Mouse (Mus musculus) intestine, postnatal 0 days (tissue): Measurements from ENCODE around the gene Clec4b2. TPM values are rescaled to one million over a fixed set of nuclear protein-coding genes. Genes with fewer than 3 reads are reported as not detected.
"Not testable (repeated sequence)": the region's sequence is repeated elsewhere in the genome, so short reads cannot be mapped to it uniquely, and the experiment has no call there.

Experiments used
- ATAC-seq: fragments of 200-750 bp; cut with Nextera tagmentation; 2 replicates; pipeline ENCODE4 v1.8.0; 2017; ENCODE audit warnings: mild to moderate bottlenecking, moderate TSS enrichment, moderate library complexity
- H3K27ac ChIP-seq: fragments of 300-500 bp; sonication (generic); 2 replicates; pipeline ENCODE4 v1.5.1; 2014; ENCODE audit warnings: mild to moderate bottlenecking, low read depth, low read length, moderate library complexity
- H3K27me3 ChIP-seq: fragments of 300-500 bp; sonication (generic); replicated peaks from 2 replicates; pipeline ENCODE4 v1.6.1; 2014; ENCODE audit warnings: low read length, mixed read lengths; ENCODE audit not compliant: control insufficient read depth, insufficient read depth
- H3K36me3 ChIP-seq: fragments of 300-500 bp; sonication (generic); 2 replicates; pipeline ENCODE4 v1.6.1; 2014; ENCODE audit warnings: mild to moderate bottlenecking, moderate library complexity; ENCODE audit not compliant: control insufficient read depth, insufficient read depth
- H3K4me1 ChIP-seq: fragments of 300-500 bp; sonication (generic); replicated peaks from 2 replicates; pipeline ENCODE4 v1.6.1; 2014; ENCODE audit warnings: antibody characterized with exemption, low read length, mixed read lengths; ENCODE audit not compliant: control insufficient read depth, insufficient read depth
- H3K4me2 ChIP-seq: fragments of 300-500 bp; sonication (generic); replicated peaks from 2 replicates; pipeline ENCODE4 v1.6.1; 2014; ENCODE audit warnings: low read depth, mild to moderate bottlenecking, moderate library complexity
- H3K4me3 ChIP-seq: fragments of 300-500 bp; sonication (generic); 2 replicates; pipeline ENCODE4 v1.5.1; 2014; ENCODE audit warnings: low read depth, low read length
- H3K9ac ChIP-seq: fragments of 300-500 bp; sonication (generic); 2 replicates; pipeline ENCODE4 v1.6.1; 2014; ENCODE audit warnings: mild to moderate bottlenecking, low read depth, low read length
- H3K9me3 ChIP-seq: fragments of 300-500 bp; sonication (generic); 2 replicates; pipeline ENCODE4 v1.6.1; 2016; ENCODE audit warnings: mixed run types; ENCODE audit not compliant: control insufficient read depth
- CTCF ChIP-seq: sonication (generic); IDR thresholded peaks from 2 replicates; pipeline ENCODE4 v1.5.1; 2016; ENCODE audit warnings: low read depth, mild to moderate bottlenecking, control low read depth, antibody characterized with exemption, moderate library complexity
- WGBS: fragments of 180-500 bp; shearing (Covaris S2); extraction: QIAGEN DNeasy Blood & Tissue Kit; methylation state at CpG from one replicate; pipeline ENCODE4 v1.1.7; 2014; 5-methylcytosine and 5-hydroxymethylcytosine counted together
- polyA plus RNA-seq: library from polyadenylated mRNA; unstranded; fragments of >200 nt; fragmentation: Nextera tagmentation; extraction: Ambion mirVana; gene quantifications from 2 replicates; pipeline ENCODE4 v1.2.1, GENCODE M21; 2015

Clec4b2 gene
- polyA plus RNA-seq, 1 experiment from 2014 or later = not detected

- 89% methylated on average over 1 of the region's 1 CpGs for WGBS
- H3K4me1 ChIP-seq = no peaks in the 10 kb centered on the region
- no peaks in the 10 kb centered on the region for H3K27me3 ChIP-seq
These were observed 2.9 kb downstream of the Clec4b2 start for GRCm38 (mm10) chr6:123175549-123175948.

GRCm38 (mm10) chr6:123184862-123185261 lies 12.2 kb downstream of the Clec4b2 start:
- TF ChIP-seq CTCF = peak; percentile 35
- not testable (repeated sequence) for ATAC-seq

More at GRCm38 (mm10) chr6:123175549-123175948, 2.9 kb downstream of the Clec4b2 start:
- Histone ChIP-seq H3K4me3 (no peak overlapping the region), H3K4me2 (no peak overlapping the region), H3K9ac (no peak overlapping the region), H3K27ac (no peak overlapping the region), H3K9me3 (no peaks in the 10 kb centered on the region), H3K36me3 (no peaks in the 10 kb centered on the region)
- TF ChIP-seq CTCF = no peak
- ATAC-seq = no peak

DNA sequence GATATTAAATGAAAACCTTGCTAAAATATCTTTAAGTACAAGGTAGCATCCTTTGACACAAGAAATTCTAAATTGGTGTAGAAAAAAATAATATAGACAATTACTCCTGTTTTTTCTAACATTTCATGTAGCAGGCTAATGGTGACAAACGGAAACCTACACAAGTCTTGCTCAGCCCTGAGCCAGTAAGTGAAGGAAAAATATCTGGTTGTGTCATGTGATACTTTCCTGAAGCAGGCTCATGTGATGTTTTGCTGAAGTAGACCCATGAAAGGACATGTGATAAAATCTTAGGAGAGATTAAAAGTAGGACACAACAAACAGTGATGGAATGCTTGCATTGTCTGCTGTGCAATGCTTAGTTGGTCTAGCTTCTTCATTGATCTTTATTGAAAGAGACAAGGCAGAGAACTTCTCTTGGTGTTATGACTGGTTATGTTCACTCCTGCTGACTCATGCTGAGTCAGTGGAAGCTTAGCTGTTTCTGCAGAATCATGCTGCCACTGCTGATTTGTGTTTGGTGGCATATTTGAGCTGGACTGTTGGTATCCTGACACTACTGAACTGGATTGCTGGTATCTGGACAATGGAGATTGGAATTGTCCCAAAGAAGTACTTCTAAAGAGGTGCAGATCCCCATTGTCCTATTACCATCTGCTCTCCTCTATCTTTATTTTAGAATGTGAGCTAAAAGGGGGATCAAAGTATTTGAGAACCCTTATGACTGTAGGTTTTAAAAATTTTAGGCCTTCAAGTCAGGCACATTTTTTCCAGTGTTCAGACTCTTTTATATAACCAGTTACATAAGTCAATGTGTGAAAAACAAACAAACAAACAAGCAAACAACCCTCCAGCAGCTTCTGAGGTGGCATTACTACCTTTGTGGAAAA lies 34.7 kb downstream of the Clec4b2 start:
- 86% methylated on average over 1 of the region's 1 CpGs for WGBS
- no peak for ATAC-seq
- no peaks in the 10 kb centered on the region for H3K36me3 ChIP-seq

More at GRCm38 (mm10) chr6:123184862-123185261, 12.2 kb downstream of the Clec4b2 start:
- not testable (repeated sequence) for H3K4me1 ChIP-seq, H3K4me2 ChIP-seq, H3K4me3 ChIP-seq, H3K9me3 ChIP-seq, H3K9ac ChIP-seq, H3K36me3 ChIP-seq, H3K27me3 ChIP-seq, H3K27ac ChIP-seq
- WGBS = 57% methylated on average over 2 of the region's 2 CpGs

GRCm38 (mm10) chr6:123208077-123208439 lies 35.4 kb downstream of the Clec4b2 start:
- H3K4me2 ChIP-seq, ATAC-seq, H3K9me3 ChIP-seq, H3K4me1 ChIP-seq, H3K36me3 ChIP-seq, H3K27me3 ChIP-seq, H3K4me3 ChIP-seq, H3K27ac ChIP-seq, H3K9ac ChIP-seq: not testable (repeated sequence)

More for the DNA sequence above, 34.7 kb downstream of the Clec4b2 start:
- H3K4me3 ChIP-seq = no peak overlapping the region
- H3K27me3 ChIP-seq = no peaks in the 10 kb centered on the region
- H3K4me1 ChIP-seq = no peaks in the 10 kb centered on the region
- H3K9me3 ChIP-seq = 0 out of 2 replicates have a peak, but pooled peaks cover 4% of the 10 kb centered on the region
- H3K9ac ChIP-seq = no peak overlapping the region
- H3K4me2 ChIP-seq = no peak overlapping the region
- TF ChIP-seq CTCF = no peak
- H3K27ac ChIP-seq = no peak overlapping the region

DNA sequence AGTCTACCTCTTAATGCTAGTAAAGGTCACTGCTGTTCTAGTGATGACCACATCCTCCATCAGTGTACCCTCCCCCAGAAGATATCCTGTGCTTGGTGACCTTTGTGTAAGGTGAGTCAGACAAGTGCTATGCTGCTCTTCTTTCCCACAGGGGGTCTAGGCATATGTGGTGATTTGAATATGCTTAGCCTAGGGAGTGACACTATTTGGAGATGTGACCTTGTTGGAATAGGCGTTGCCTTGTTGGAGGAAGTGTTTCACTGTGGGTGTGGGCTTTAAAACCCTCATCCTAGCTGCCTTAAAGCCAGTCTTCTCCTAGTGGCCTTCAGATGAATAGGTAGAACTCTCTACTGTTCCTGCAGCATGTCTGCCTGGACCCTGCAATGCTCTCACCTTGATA lies 39.0 kb downstream of the Clec4b2 start:
- no peak overlapping the region for H3K4me3 ChIP-seq
- no peak overlapping the region for H3K4me2 ChIP-seq
- TF ChIP-seq CTCF = no peak
- no peak overlapping the region for H3K27ac ChIP-seq
- H3K4me1 ChIP-seq = no peaks in the 10 kb centered on the region
- H3K9ac ChIP-seq = no peak overlapping the region
- no peaks in the 10 kb centered on the region for H3K27me3 ChIP-seq
- WGBS = 60% methylated on average over 1 of the region's 1 CpGs
- ATAC-seq = no peak
- H3K36me3 ChIP-seq = no peaks in the 10 kb centered on the region
- H3K9me3 ChIP-seq = 0 out of 2 replicates have a peak, but pooled peaks cover 4% of the 10 kb centered on the region

GRCm38 (mm10) chr6:123227519-123228166 lies 55.0 kb downstream of the Clec4b2 start:
- WGBS = 52% methylated on average over 2 of the region's 2 CpGs
- Histone ChIP-seq H3K4me1 (no peaks in the 10 kb centered on the region), H3K9me3 (no peaks in the 10 kb centered on the region), H3K4me3 (no peak overlapping the region), H3K9ac (no peak overlapping the region), H3K27me3 (no peaks in the 10 kb centered on the region), H3K36me3 (no peaks in the 10 kb centered on the region), H3K27ac (no peak overlapping the region), H3K4me2 (no peak overlapping the region)
- no peak for TF ChIP-seq CTCF
- no peak for ATAC-seq
